Mouse (Mus musculus) E14TG2a.4 (cell line): ENCODE measurements around the gene Tulp3.

Experiments used
- CTCF ChIP-seq: conservative IDR thresholded peaks from 2 replicates; pipeline ENCODE4 v1.5.1; 2014; ENCODE audit warnings: low read length
- POU5F1 ChIP-seq: IDR thresholded peaks from 2 replicates; pipeline ENCODE4 v1.6.1; 2014; ENCODE audit warnings: low read length, borderline replicate concordance

DNA sequence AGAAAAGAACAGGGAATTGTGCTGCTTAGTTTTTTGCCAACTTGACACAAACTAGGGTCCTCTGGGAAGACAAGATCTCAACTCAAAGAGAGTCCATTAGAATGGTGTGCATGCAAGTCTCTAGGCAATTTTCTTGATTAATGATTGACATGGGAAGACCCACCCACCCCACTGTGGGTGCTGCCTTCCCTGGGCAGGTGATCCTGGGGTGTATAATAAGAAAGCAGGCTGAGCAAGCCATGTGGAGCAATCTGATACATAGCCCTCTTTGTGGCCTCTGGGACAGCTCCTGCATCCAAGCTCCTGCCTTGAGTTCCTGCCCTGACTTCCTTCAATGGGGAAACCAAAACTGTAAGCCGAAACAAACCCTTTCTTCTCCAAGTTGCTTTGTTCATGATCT is 82.1 kb downstream of the Tulp3 start:
- no peak for TF ChIP-seq CTCF
- TF ChIP-seq POU5F1: no peak
